18 mouse cellular contexts compared by ENCODE assay signal in genomic region chr16:12608259-12608658, GRCm38 (mm10).
A peak's percentile ranks its signal among the peaks of the same experiment; 100 is the strongest.
DNase-seq lines count a peak whose midpoint lies in the region; ATAC-seq and TF ChIP-seq lines count a peak whose summit lies in the region.
"Had no signal": no experiment of that assay in that cellular context is flagged by ENCODE, and none has a peak within 500 bp of the region (broad histone marks: within the 10 kb centered on the region; RNA-seq: fewer than 3 reads in every experiment).

No protein-coding gene starts in this region.

- no peak for ATAC-seq in kidney, embryonic 16.5 days (ENCODE audit: low FRiP score, low TSS enrichment)
- ATAC-seq: activated CD4-positive, CD25-positive, alpha-beta regulatory T cell, adult 4 months; forebrain, embryonic 13.5 days had no signal

- no peak overlapping the region for H3K27ac ChIP-seq in kidney, embryonic 16.5 days (ENCODE audit: low read length)
- no peak overlapping the region for H3K27ac ChIP-seq in CH12.LX (ENCODE audit: insufficient read depth, low read depth)
- H3K27ac ChIP-seq: forebrain, embryonic 13.5 days; heart, embryonic 13.5 days; hindbrain, embryonic 15.5 days; liver, embryonic 15.5 days; midbrain, embryonic 10.5 days; stomach, embryonic 15.5 days had no signal

- dilution Hi-C loops in CH12.LX (cut with MboI; ENCODE audit: extremely low pct_ligation_motif_present, extremely low pct_unique_long_range_greater_than_20kb, low sequenced_read_pairs): no loop called here

- TF ChIP-seq CTCF in CH12.LX (conservative IDR thresholded peaks at IDR 0.05 in 1 of 2, IDR thresholded peaks at IDR 0.05 in 1 of 2; ENCODE audit: low read depth in 2 of 2, low read length in 2 of 2): no peak

- WGBS in kidney, embryonic 16.5 days: 43% methylated on average over 6 of the region's 6 CpGs

- DNase-seq in kidney, postnatal 36 days: peak; percentile 4 to 15
- DNase-seq in CH12.LX (ENCODE audit: extremely low read depth) (peak; percentile 17), R1 (ENCODE audit: low read depth, low spot score) (peak; percentile 66)
- DNase-seq in forelimb bud, embryonic 11.5 days (ENCODE audit: low read depth, low spot score): peak; percentile 65
- DNase-seq in cerebellum, adult 8-10 months: no peak
- DNase-seq in spleen, postnatal 14 days (ENCODE audit: low spot score in 2 of 2): no peak
- DNase-seq: gastrocnemius, postnatal 10 days; layer of hippocampus, adult 9-11 months; right cerebral cortex, postnatal 25 days; thymus, postnatal 4 days had no signal

- H3K36me3 ChIP-seq in kidney, embryonic 16.5 days (ENCODE audit: insufficient read depth, low read length): no peaks in the 10 kb centered on the region
- no peaks in the 10 kb centered on the region for H3K36me3 ChIP-seq in CH12.LX (replicated peaks in 1 of 2; ENCODE audit: control insufficient read depth in 1 of 2, insufficient read depth in 1 of 2, low read length in 1 of 2)
- H3K36me3 ChIP-seq: heart, embryonic 13.5 days; hindbrain, embryonic 15.5 days; liver, embryonic 15.5 days; midbrain, embryonic 10.5 days; stomach, embryonic 15.5 days had no signal

- no peak for TF ChIP-seq RAD21 in CH12.LX (IDR thresholded peaks at IDR 0.05; ENCODE audit: low read depth, low read length)

- no peaks in the 10 kb centered on the region for H3K9me3 ChIP-seq in kidney, embryonic 16.5 days (ENCODE audit: low read length)
- H3K9me3 ChIP-seq in CH12.LX (replicated peaks; ENCODE audit: low read length): no peaks in the 10 kb centered on the region
- H3K9me3 ChIP-seq: forebrain, embryonic 13.5 days; heart, embryonic 13.5 days; hindbrain, embryonic 15.5 days; liver, embryonic 15.5 days; midbrain, embryonic 10.5 days; stomach, embryonic 15.5 days had no signal

- no peak overlapping the region for H3K4me3 ChIP-seq in kidney, embryonic 16.5 days (ENCODE audit: low read length)
- no peak overlapping the region for H3K4me3 ChIP-seq in CH12.LX (replicated peaks in 1 of 3; ENCODE audit: low read depth in 2 of 3, low read length in 2 of 3, poor library complexity in 1 of 3)
- H3K4me3 ChIP-seq: forebrain, embryonic 13.5 days; heart, embryonic 13.5 days; hindbrain, embryonic 15.5 days; liver, embryonic 15.5 days; midbrain, embryonic 10.5 days; stomach, embryonic 15.5 days had no signal

- H3K27me3 ChIP-seq in kidney, embryonic 16.5 days (ENCODE audit: insufficient read depth, low read length): no peaks in the 10 kb centered on the region
- H3K27me3 ChIP-seq in CH12.LX (replicated peaks): peaks cover 38% of the 10 kb centered on the region
- H3K27me3 ChIP-seq: forebrain, embryonic 13.5 days; heart, embryonic 13.5 days; hindbrain, embryonic 15.5 days; liver, embryonic 15.5 days; stomach, embryonic 15.5 days had no signal

- TF ChIP-seq EP300 in CH12.LX (IDR thresholded peaks at IDR 0.05; ENCODE audit: low read length): no peak

- H3K9ac ChIP-seq in kidney, embryonic 16.5 days (replicated peaks; ENCODE audit: low read length): no peak overlapping the region
- H3K9ac ChIP-seq in CH12.LX (ENCODE audit: insufficient read depth, low read depth): no peak overlapping the region
- H3K9ac ChIP-seq: forebrain, embryonic 13.5 days; heart, embryonic 13.5 days; hindbrain, embryonic 15.5 days; liver, embryonic 15.5 days; stomach, embryonic 15.5 days had no signal

- H3K4me1 ChIP-seq in kidney, embryonic 16.5 days (ENCODE audit: insufficient read depth, low read length): no peaks in the 10 kb centered on the region
- no peaks in the 10 kb centered on the region for H3K4me1 ChIP-seq in CH12.LX (ENCODE audit: control insufficient read depth in 1 of 2, insufficient read depth in 2 of 2)
- H3K4me1 ChIP-seq: forebrain, embryonic 13.5 days; heart, embryonic 13.5 days; hindbrain, embryonic 15.5 days; liver, embryonic 15.5 days; stomach, embryonic 15.5 days had no signal

- in situ Hi-C loops in CH12.LX (cut with MboI; ENCODE audit: low pct_ligation_motif_present, low pct_unique_long_range_greater_than_20kb, low sequenced_read_pairs): no loop called here

- no peak for TF ChIP-seq POLR2A in CH12.LX (IDR thresholded peaks at IDR 0.05; ENCODE audit: low read depth, low read length)

- no peaks in the 10 kb centered on the region for H3K79me2 ChIP-seq in CH12.LX (replicated peaks; ENCODE audit: control insufficient read depth, extremely low read depth, insufficient read depth, poor library complexity, severe bottlenecking)

- no peak overlapping the region for H3K4me2 ChIP-seq in kidney, embryonic 16.5 days (replicated peaks; ENCODE audit: low read depth, low read length)
- H3K4me2 ChIP-seq in CH12.LX (ENCODE audit: insufficient read depth, low read depth, poor library complexity, severe bottlenecking): no peak overlapping the region
- H3K4me2 ChIP-seq: forebrain, embryonic 13.5 days; heart, embryonic 13.5 days; hindbrain, embryonic 15.5 days; liver, embryonic 15.5 days; stomach, embryonic 15.5 days had no signal

TF ChIP-seq in CH12.LX, 34 proteins besides CTCF, POLR2A, EP300 and RAD21:
- TF ChIP-seq PAX5 (IDR thresholded peaks at IDR 0.05; ENCODE audit: low read length) (no peak), MAFK (IDR thresholded peaks at IDR 0.05; ENCODE audit: insufficient replicate concordance, low read length) (no peak), MAX (IDR thresholded peaks at IDR 0.05; ENCODE audit: low read length) (no peak), JUND (conservative IDR thresholded peaks at IDR 0.05; ENCODE audit: low read depth, low read length) (no peak), ELF1 (IDR thresholded peaks at IDR 0.05; ENCODE audit: low read depth, low read length) (no peak), E2F4 (IDR thresholded peaks at IDR 0.05; ENCODE audit: insufficient replicate concordance, low read depth, low read length) (no peak)

Comparison
In these comparisons a context has a peak if more than half of its experiments do, and no peak if none do; other contexts are left out.
1. DNase-seq: peak in kidney, postnatal 36 days (2 of 2), CH12.LX (single experiment), R1 (single experiment) and forelimb bud, embryonic 11.5 days (single experiment); none in cerebellum, adult 8-10 months (single experiment) and spleen, postnatal 14 days (0 of 2).